Mouse (Mus musculus) B cell, adult 2 months (primary cell): Measurements from ENCODE around the gene Chn2.
A peak's percentile ranks its signal among the peaks of the same experiment; 100 is the strongest.
"Not testable (repeated sequence)": the region's sequence is repeated elsewhere in the genome, so short reads cannot be mapped to it uniquely, and the experiment has no call there.

ENCODE experiments used
- DNase-seq, 2 experiments: peaks; one replicate each; pipeline ENCODE4 v3.0.0; 2022

The Chn2 gene

GRCm38 (mm10) chr6:54162321-54162720 lies 123.0 kb downstream of the Chn2 start:
- DNase-seq = no peak

- peak; percentile 45 to 49 for DNase-seq
These were observed 123.4 kb downstream of the Chn2 start for GRCm38 (mm10) chr6:54162786-54163185.

- DNase-seq = no peak
These were observed 124.3 kb downstream of the Chn2 start for GRCm38 (mm10) chr6:54163702-54164101.

- peak; percentile 73 to 75 for DNase-seq
These were observed 125.4 kb downstream of the Chn2 start for GRCm38 (mm10) chr6:54164777-54165176.

GRCm38 (mm10) chr6:54165246-54165645 lies 125.9 kb downstream of the Chn2 start:
- no peak for DNase-seq

GRCm38 (mm10) chr6:54165863-54166262 lies 126.5 kb downstream of the Chn2 start:
- no peak for DNase-seq

GRCm38 (mm10) chr6:54166991-54167546 lies 127.7 kb downstream of the Chn2 start:
- no peak for DNase-seq

GRCm38 (mm10) chr6:54170286-54170894 lies 131.0 kb downstream of the Chn2 start:
- no peak for DNase-seq

- no peak for DNase-seq
These were observed 132.0 kb downstream of the Chn2 start for GRCm38 (mm10) chr6:54171385-54171784.

GRCm38 (mm10) chr6:54175473-54176215 lies 136.3 kb downstream of the Chn2 start:
- DNase-seq = no peak

GRCm38 (mm10) chr6:54177081-54177480 lies 137.7 kb downstream of the Chn2 start:
- DNase-seq = not testable (repeated sequence)

GRCm38 (mm10) chr6:54179056-54179873 lies 139.9 kb downstream of the Chn2 start:
- DNase-seq = no peak

GRCm38 (mm10) chr6:54179874-54180212 lies 140.5 kb downstream of the Chn2 start:
- peak; percentile 15 to 21 for DNase-seq

GRCm38 (mm10) chr6:54183825-54184578 lies 144.6 kb downstream of the Chn2 start:
- DNase-seq = no peak

- no peak for DNase-seq
These were observed 154.4 kb downstream of the Chn2 start for GRCm38 (mm10) chr6:54193631-54194305.

GRCm38 (mm10) chr6:54197821-54198412 lies 158.6 kb downstream of the Chn2 start:
- no peak for DNase-seq

- DNase-seq = no peak
These were observed 160.2 kb downstream of the Chn2 start for GRCm38 (mm10) chr6:54199516-54199915.

- no peak for DNase-seq
These were observed 160.8 kb downstream of the Chn2 start for GRCm38 (mm10) chr6:54200031-54200722.

GRCm38 (mm10) chr6:54202311-54203020 lies 163.1 kb downstream of the Chn2 start:
- no peak for DNase-seq

- DNase-seq = no peak
These were observed 164.0 kb downstream of the Chn2 start for GRCm38 (mm10) chr6:54203316-54203715.
